Mouse (Mus musculus): Measurements from ENCODE around the gene Elp4.

- no peak for TF ChIP-seq HCFC1 (IDR thresholded peaks at IDR 0.05; ENCODE audit: low read depth, low read length)
- TF ChIP-seq MEF2A (IDR thresholded peaks at IDR 0.05; ENCODE audit: extremely low read depth, insufficient replicate concordance, low read depth, low read length, poor library complexity, severe bottlenecking), result no peak
- TF ChIP-seq GATA1 (IDR thresholded peaks at IDR 0.05; ENCODE audit: low read depth, low read length), result no peak
- no peak for TF ChIP-seq POLR2A (IDR thresholded peaks at IDR 0.05; ENCODE audit: control insufficient read depth in 1 of 2, insufficient read depth in 1 of 2, low read depth in 1 of 2, low read length in 2 of 2, poor library complexity in 1 of 2)
- no peak for TF ChIP-seq GABPA (IDR thresholded peaks at IDR 0.05; ENCODE audit: low read depth, low read length)
- no peak for TF ChIP-seq NELFE (IDR thresholded peaks at IDR 0.05; ENCODE audit: low read depth, low read length)
- no peak for TF ChIP-seq CTCF (IDR thresholded peaks at IDR 0.05 in 2 of 3, conservative IDR thresholded peaks at IDR 0.05 in 1 of 3; ENCODE audit: control insufficient read depth in 1 of 3, insufficient read depth in 1 of 3, low read depth in 2 of 3, low read length in 3 of 3, poor library complexity in 1 of 3, severe bottlenecking in 1 of 3)
- no peak for TF ChIP-seq MAZ (IDR thresholded peaks at IDR 0.05; ENCODE audit: low read depth, low read length)
Measured at GRCm38 (mm10) chr2:105910611-105911010, 6.2 kb upstream of the Elp4 start.

Data from MEL (cell line).